Mouse (Mus musculus) neural tube, embryonic 11.5 days (tissue): ENCODE data around the gene Akr1a1. TPM values are rescaled to one million over a fixed set of nuclear protein-coding genes. Genes with fewer than 3 reads are reported as not detected.
"Not testable (repeated sequence)": the region's sequence is repeated elsewhere in the genome, so short reads cannot be mapped to it uniquely, and the experiment has no call there.

Experiments
- ATAC-seq: fragments of 200-750 bp; cut with Nextera tagmentation; 2 replicates; pipeline ENCODE4 v1.8.0; 2017; ENCODE audit warnings: moderate number of reproducible peaks, mild to moderate bottlenecking, moderate TSS enrichment, moderate library complexity; ENCODE audit not compliant: insufficient read depth, low FRiP score, low TSS enrichment
- DNase-seq: peaks from one replicate; pipeline ENCODE4 v3.0.0-alpha.2; 2015; ENCODE audit warnings: low spot score
- H3K27ac ChIP-seq: fragments of 300-500 bp; sonication (generic); 2 replicates; pipeline ENCODE4 v1.5.1; 2014; ENCODE audit warnings: low read depth, mild to moderate bottlenecking, low read length
- H3K27me3 ChIP-seq: fragments of 300-500 bp; sonication (generic); 2 replicates; pipeline ENCODE4 v1.6.1; 2014; ENCODE audit warnings: mild to moderate bottlenecking, low read length, mixed read lengths; ENCODE audit not compliant: control insufficient read depth, insufficient read depth
- H3K36me3 ChIP-seq: fragments of 300-500 bp; sonication (generic); 2 replicates; pipeline ENCODE4 v1.6.1; 2014; ENCODE audit warnings: mild to moderate bottlenecking, low read length, moderate library complexity, mixed read lengths; ENCODE audit not compliant: control insufficient read depth, insufficient read depth
- H3K4me1 ChIP-seq: fragments of 300-500 bp; sonication (generic); 2 replicates; pipeline ENCODE4 v1.6.1; 2014; ENCODE audit warnings: low read length, mixed read lengths; ENCODE audit not compliant: control insufficient read depth, insufficient read depth
- H3K4me2 ChIP-seq: fragments of 300-500 bp; sonication (generic); 2 replicates; pipeline ENCODE4 v1.6.1; 2014; ENCODE audit warnings: low read depth, mild to moderate bottlenecking, moderate library complexity
- H3K4me3 ChIP-seq: fragments of 300-500 bp; sonication (generic); 2 replicates; pipeline ENCODE4 v1.5.1; 2014; ENCODE audit warnings: low read depth, low read length
- H3K9ac ChIP-seq: fragments of 300-500 bp; sonication (generic); 2 replicates; pipeline ENCODE4 v1.6.1; 2014; ENCODE audit warnings: mild to moderate bottlenecking, low read length
- H3K9me3 ChIP-seq: fragments of 300-500 bp; sonication (generic); 2 replicates; pipeline ENCODE4 v1.6.1; 2016; ENCODE audit warnings: low read length; ENCODE audit not compliant: control insufficient read depth
- WGBS: fragments of 180-500 bp; shearing (Covaris S2); extraction: QIAGEN DNeasy Blood & Tissue Kit; methylation state at CpG from one replicate; pipeline ENCODE4 v1.1.7; 2014; 5-methylcytosine and 5-hydroxymethylcytosine counted together
- polyA plus RNA-seq: library from polyadenylated mRNA; unstranded; fragments of >200 nt; fragmentation: Nextera tagmentation; extraction: Ambion mirVana; gene quantifications from 2 replicates; pipeline ENCODE4 v1.2.1, GENCODE M21; 2014

Akr1a1 gene
- polyA plus RNA-seq, 1 experiment from 2014 or later = 619 TPM

GRCm38 (mm10) chr4:116684665-116685064 lies 33.2 kb upstream of the Akr1a1 start:
- Histone ChIP-seq H3K9me3 (no peaks in the 10 kb centered on the region), H3K4me1 (peaks cover 8% of the 10 kb centered on the region), H3K36me3 (0 out of 2 replicates have a peak, but pooled peaks cover 2% of the 10 kb centered on the region), H3K4me2 (peak overlapping the region; percentile 60), H3K4me3 (peak overlapping the region; percentile 47; the same call in 1 of the 2 replicates), H3K27ac (peak overlapping the region; percentile 81; the same call in 1 of the 2 replicates), H3K27me3 (no peaks in the 10 kb centered on the region), H3K9ac (no peak overlapping the region)
- no peak for DNase-seq
- WGBS = 81% methylated on average over 2 of the region's 2 CpGs
- no peak for ATAC-seq

- WGBS = 91% methylated on average over 4 of the region's 4 CpGs
Measured at GRCm38 (mm10) chr4:116683957-116684356, 32.5 kb upstream of the Akr1a1 start.

GRCm38 (mm10) chr4:116680521-116680920 lies 29.0 kb upstream of the Akr1a1 start:
- not testable (repeated sequence) for ATAC-seq, H3K27ac ChIP-seq, H3K9ac ChIP-seq, H3K4me1 ChIP-seq, H3K4me3 ChIP-seq, H3K4me2 ChIP-seq, H3K36me3 ChIP-seq, H3K9me3 ChIP-seq, DNase-seq, H3K27me3 ChIP-seq
- 88% methylated on average over 4 of the region's 4 CpGs for WGBS

More at GRCm38 (mm10) chr4:116683957-116684356, 32.5 kb upstream of the Akr1a1 start:
- no peak overlapping the region for H3K27ac ChIP-seq
- no peak overlapping the region for H3K4me3 ChIP-seq
- H3K36me3 ChIP-seq = no peaks in the 10 kb centered on the region
- H3K9me3 ChIP-seq = no peaks in the 10 kb centered on the region
- H3K4me2 ChIP-seq = no peak overlapping the region
- H3K9ac ChIP-seq = no peak overlapping the region
- H3K27me3 ChIP-seq = no peaks in the 10 kb centered on the region
- DNase-seq (no peak), ATAC-seq (no peak)
- peaks cover 8% of the 10 kb centered on the region for H3K4me1 ChIP-seq

GRCm38 (mm10) chr4:116679141-116679540 lies 27.7 kb upstream of the Akr1a1 start:
- Histone ChIP-seq H3K9ac (no peak overlapping the region), H3K9me3 (no peaks in the 10 kb centered on the region), H3K27me3 (no peaks in the 10 kb centered on the region), H3K4me2 (no peak overlapping the region), H3K4me3 (no peak overlapping the region), H3K27ac (no peak overlapping the region), H3K36me3 (no peaks in the 10 kb centered on the region), H3K4me1 (no peaks in the 10 kb centered on the region)
- no peak for DNase-seq
- WGBS = 76% methylated on average over 5 of the region's 5 CpGs
- no peak for ATAC-seq

- H3K27me3 ChIP-seq = no peaks in the 10 kb centered on the region
- H3K9me3 ChIP-seq = no peaks in the 10 kb centered on the region
- H3K4me2 ChIP-seq = no peak overlapping the region
- DNase-seq (no peak), ATAC-seq (no peak)
- no peak overlapping the region for H3K27ac ChIP-seq
- no peak overlapping the region for H3K9ac ChIP-seq
- H3K4me1 ChIP-seq = no peaks in the 10 kb centered on the region
- WGBS = 76% methylated on average over 1 of the region's 1 CpGs
- H3K36me3 ChIP-seq = no peaks in the 10 kb centered on the region
- no peak overlapping the region for H3K4me3 ChIP-seq
Measured at GRCm38 (mm10) chr4:116677808-116678207, 26.3 kb upstream of the Akr1a1 start.

GRCm38 (mm10) chr4:116676027-116676426 lies 24.5 kb upstream of the Akr1a1 start:
- DNase-seq (no peak), ATAC-seq (no peak)
- no peak overlapping the region for H3K4me3 ChIP-seq
- no peaks in the 10 kb centered on the region for H3K4me1 ChIP-seq
- H3K9ac ChIP-seq = no peak overlapping the region
- no peak overlapping the region for H3K4me2 ChIP-seq
- H3K9me3 ChIP-seq = no peaks in the 10 kb centered on the region
- WGBS = 85% methylated on average over 3 of the region's 3 CpGs
- H3K27ac ChIP-seq = no peak overlapping the region
- no peaks in the 10 kb centered on the region for H3K27me3 ChIP-seq
- H3K36me3 ChIP-seq = no peaks in the 10 kb centered on the region

- not testable (repeated sequence) for H3K4me1 ChIP-seq, H3K4me2 ChIP-seq, DNase-seq, H3K27me3 ChIP-seq, H3K9ac ChIP-seq, H3K27ac ChIP-seq, ATAC-seq, H3K4me3 ChIP-seq, H3K36me3 ChIP-seq, H3K9me3 ChIP-seq
- WGBS = 94% methylated on average over 6 of the region's 6 CpGs
Measured at GRCm38 (mm10) chr4:116674761-116675160, 23.3 kb upstream of the Akr1a1 start.

- Histone ChIP-seq H3K36me3 (no peaks in the 10 kb centered on the region), H3K4me3 (no peak overlapping the region), H3K9me3 (no peaks in the 10 kb centered on the region), H3K4me2 (no peak overlapping the region), H3K4me1 (no peaks in the 10 kb centered on the region), H3K27me3 (no peaks in the 10 kb centered on the region), H3K27ac (no peak overlapping the region), H3K9ac (no peak overlapping the region)
- ATAC-seq (no peak), DNase-seq (no peak)
- 68% methylated on average over 2 of the region's 2 CpGs for WGBS
Measured at GRCm38 (mm10) chr4:116672785-116673184, 21.3 kb upstream of the Akr1a1 start.

- no peak overlapping the region for H3K9ac ChIP-seq
- H3K9me3 ChIP-seq = no peaks in the 10 kb centered on the region
- no peak for DNase-seq
- H3K4me1 ChIP-seq = no peaks in the 10 kb centered on the region
- H3K27ac ChIP-seq = no peak overlapping the region
- no peak overlapping the region for H3K4me3 ChIP-seq
- WGBS = 62% methylated on average over 2 of the region's 2 CpGs
- ATAC-seq = no peak
- no peak overlapping the region for H3K4me2 ChIP-seq
- H3K27me3 ChIP-seq = no peaks in the 10 kb centered on the region
- H3K36me3 ChIP-seq = no peaks in the 10 kb centered on the region
Measured at GRCm38 (mm10) chr4:116669291-116669690, 17.8 kb upstream of the Akr1a1 start.
